10 mouse cellular contexts compared by ENCODE assay signal in the genomic region with DNA sequence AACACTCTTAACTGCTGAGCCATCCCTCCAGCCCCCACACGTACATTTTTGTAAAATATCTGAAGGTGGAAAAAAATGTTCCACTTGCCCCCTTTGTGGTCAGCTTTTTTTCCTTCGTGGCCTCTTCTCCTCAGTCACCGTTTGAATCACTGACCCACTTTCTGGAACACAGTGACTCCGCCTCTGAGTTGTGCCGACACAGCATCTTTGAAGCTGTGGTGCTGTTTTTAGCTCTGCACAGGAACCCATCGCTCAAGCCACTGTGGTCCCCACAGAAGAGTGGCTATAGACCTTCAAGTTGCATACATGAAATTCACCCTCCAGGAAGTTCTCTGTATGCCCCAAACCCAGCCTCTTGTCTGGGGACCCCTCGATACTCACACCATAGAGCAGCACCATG. TPM values are rescaled to one million over a fixed set of nuclear protein-coding genes. Genes with fewer than 3 reads are reported as not detected.
DNase-seq lines count a peak whose midpoint lies in the region; ATAC-seq lines count a peak whose summit lies in the region.
"Had no signal": no experiment of that assay in that cellular context is flagged by ENCODE, and none has a peak within 500 bp of the region (broad histone marks: within the 10 kb centered on the region; RNA-seq: fewer than 3 reads in every experiment).

No protein-coding gene starts in this region.

- intact Hi-C loops in heart, postnatal 14 days (cut with DNase I) = loop anchor here (2.0 to 5.0 kb wide), 2 partner anchors 86 to 256 kb away; no protein-coding TSS in a partner anchor

- DNase-seq in heart, postnatal 14 days = no peak
- DNase-seq in midbrain, embryonic 10.5 days (ENCODE audit: low spot score) = no peak
- DNase-seq in embryo, embryonic 10 days (ENCODE audit: low spot score) = no peak
- DNase-seq in cerebellum, adult 9-10 months = no peak

- H3K9me3 ChIP-seq in heart, embryonic 13.5 days = no peaks in the 10 kb centered on the region
- no peaks in the 10 kb centered on the region for H3K9me3 ChIP-seq in midbrain, embryonic 10.5 days (replicated peaks)
- H3K9me3 ChIP-seq in midbrain, embryonic 13.5 days = no peaks in the 10 kb centered on the region
- H3K9me3 ChIP-seq in embryonic facial prominence, embryonic 15.5 days (replicated peaks) = no peaks in the 10 kb centered on the region
- no peaks in the 10 kb centered on the region for H3K9me3 ChIP-seq in stomach, embryonic 15.5 days

- H3K9ac ChIP-seq in heart, embryonic 13.5 days = peak overlapping the region; percentile 54
- no peak overlapping the region for H3K9ac ChIP-seq in midbrain, embryonic 13.5 days (replicated peaks)
- no peak overlapping the region for H3K9ac ChIP-seq in embryonic facial prominence, embryonic 15.5 days
- H3K9ac ChIP-seq in stomach, embryonic 15.5 days = no peak overlapping the region

- ATAC-seq in heart, embryonic 13.5 days (ENCODE audit: extremely low read depth, insufficient number of reproducible peaks, low FRiP score, low TSS enrichment) = no peak
- no peak for ATAC-seq in midbrain, embryonic 13.5 days
- no peak for ATAC-seq in embryonic facial prominence, embryonic 15.5 days (ENCODE audit: insufficient number of reproducible peaks, low FRiP score, low TSS enrichment, low read depth)
- ATAC-seq in stomach, embryonic 15.5 days (ENCODE audit: insufficient read depth, low FRiP score, low read depth) = no peak

- 0 out of 2 replicates have a peak overlapping the region, but pooled peaks have one; percentile 53 for H3K27ac ChIP-seq in heart, embryonic 13.5 days (replicated peaks)
- H3K27ac ChIP-seq in midbrain, embryonic 10.5 days (replicated peaks) = peak overlapping the region; percentile 66; the same call in 1 of the 2 replicates
- H3K27ac ChIP-seq in midbrain, embryonic 13.5 days = no peak overlapping the region
- H3K27ac ChIP-seq in embryonic facial prominence, embryonic 15.5 days (replicated peaks) = peak overlapping the region; percentile 84
- 0 out of 2 replicates have a peak overlapping the region, but pooled peaks have one; percentile 83 for H3K27ac ChIP-seq in stomach, embryonic 15.5 days

- no peak overlapping the region for H3K4me3 ChIP-seq in heart, embryonic 13.5 days
- H3K4me3 ChIP-seq in midbrain, embryonic 10.5 days = no peak overlapping the region
- no peak overlapping the region for H3K4me3 ChIP-seq in midbrain, embryonic 13.5 days (replicated peaks)
- no peak overlapping the region for H3K4me3 ChIP-seq in embryonic facial prominence, embryonic 15.5 days (replicated peaks)
- H3K4me3 ChIP-seq in stomach, embryonic 15.5 days (replicated peaks) = no peak overlapping the region

- peaks cover 41% of the 10 kb centered on the region for H3K36me3 ChIP-seq in heart, embryonic 13.5 days
- peaks cover 28% of the 10 kb centered on the region for H3K36me3 ChIP-seq in midbrain, embryonic 10.5 days
- peaks cover 46% of the 10 kb centered on the region for H3K36me3 ChIP-seq in midbrain, embryonic 13.5 days
- peaks cover 25% of the 10 kb centered on the region for H3K36me3 ChIP-seq in embryonic facial prominence, embryonic 15.5 days
- 0 out of 2 replicates have a peak, but pooled peaks cover 1% of the 10 kb centered on the region for H3K36me3 ChIP-seq in stomach, embryonic 15.5 days

- no peak overlapping the region for H3K4me2 ChIP-seq in heart, embryonic 13.5 days
- no peak overlapping the region for H3K4me2 ChIP-seq in midbrain, embryonic 13.5 days (replicated peaks)
- H3K4me2 ChIP-seq in embryonic facial prominence, embryonic 15.5 days (replicated peaks) = no peak overlapping the region
- H3K4me2 ChIP-seq in stomach, embryonic 15.5 days = no peak overlapping the region

- no peaks in the 10 kb centered on the region for H3K27me3 ChIP-seq in heart, embryonic 13.5 days (replicated peaks)
- no peaks in the 10 kb centered on the region for H3K27me3 ChIP-seq in midbrain, embryonic 10.5 days (ENCODE audit: low read depth, poor library complexity, severe bottlenecking)
- no peaks in the 10 kb centered on the region for H3K27me3 ChIP-seq in midbrain, embryonic 13.5 days
- no peaks in the 10 kb centered on the region for H3K27me3 ChIP-seq in embryonic facial prominence, embryonic 15.5 days
- no peaks in the 10 kb centered on the region for H3K27me3 ChIP-seq in stomach, embryonic 15.5 days (replicated peaks)

- WGBS in heart, embryonic 13.5 days = 54% methylated on average over 7 of the region's 7 CpGs
- WGBS in midbrain, embryonic 10.5 days = 87% methylated on average over 7 of the region's 7 CpGs
- WGBS in midbrain, embryonic 13.5 days = 78% methylated on average over 7 of the region's 7 CpGs
- WGBS in embryonic facial prominence, embryonic 15.5 days = 68% methylated on average over 7 of the region's 7 CpGs
- 74% methylated on average over 7 of the region's 7 CpGs for WGBS in stomach, embryonic 15.5 days

- peaks cover 22% of the 10 kb centered on the region for H3K4me1 ChIP-seq in heart, embryonic 13.5 days
- H3K4me1 ChIP-seq in midbrain, embryonic 10.5 days = peaks cover 22% of the 10 kb centered on the region
- H3K4me1 ChIP-seq in midbrain, embryonic 13.5 days (replicated peaks) = peaks cover 7% of the 10 kb centered on the region
- H3K4me1 ChIP-seq in embryonic facial prominence, embryonic 15.5 days = peaks cover 21% of the 10 kb centered on the region
- peaks cover 15% of the 10 kb centered on the region for H3K4me1 ChIP-seq in stomach, embryonic 15.5 days

RNA-seq across cellular contexts. Expression of a gene that starts 7.9 kb away (rescaled TPM):
- 2.7 and 3.6 TPM in 2 replicates for polyA plus RNA-seq in heart, embryonic 13.5 days (2015; fragmentation: Nextera tagmentation; extraction: Ambion mirVana)
- 1 to 10 TPM; 2.2 to 4.0 TPM for total RNA-seq in heart, postnatal 14 days (2021)
- polyA plus RNA-seq in midbrain, embryonic 10.5 days (2016; fragmentation: Nextera tagmentation; extraction: Ambion mirVana) = 3.5 and 4.0 TPM in 2 replicates
- polyA plus RNA-seq in midbrain, embryonic 13.5 days (2015; fragmentation: Nextera tagmentation; extraction: Ambion mirVana) = 1.9 and 2.3 TPM in 2 replicates
- polyA plus RNA-seq in embryonic facial prominence, embryonic 15.5 days (2015; fragmentation: Nextera tagmentation; extraction: Ambion mirVana) = 3.8 and 4.7 TPM in 2 replicates
- 6.2 and 6.6 TPM in 2 replicates for polyA plus RNA-seq in stomach, embryonic 15.5 days (2015; fragmentation: Nextera tagmentation; extraction: Ambion mirVana)

RNA-seq across cellular contexts. Expression of a gene that starts 13.5 kb away (rescaled TPM):
- 30.5 and 32.7 TPM in 2 replicates for polyA plus RNA-seq in heart, embryonic 13.5 days (2015; fragmentation: Nextera tagmentation; extraction: Ambion mirVana)
- 10 to 100 TPM; 15.9 to 18.0 TPM for total RNA-seq in heart, postnatal 14 days (2021)
- polyA plus RNA-seq in midbrain, embryonic 10.5 days (2016; fragmentation: Nextera tagmentation; extraction: Ambion mirVana) = 57.6 and 62.3 TPM in 2 replicates
- 52.7 and 56.7 TPM in 2 replicates for polyA plus RNA-seq in midbrain, embryonic 13.5 days (2015; fragmentation: Nextera tagmentation; extraction: Ambion mirVana)
- 42.8 and 47.1 TPM in 2 replicates for polyA plus RNA-seq in embryonic facial prominence, embryonic 15.5 days (2015; fragmentation: Nextera tagmentation; extraction: Ambion mirVana)
- polyA plus RNA-seq in stomach, embryonic 15.5 days (2015; fragmentation: Nextera tagmentation; extraction: Ambion mirVana) = 38.7 and 40.1 TPM in 2 replicates

RNA-seq across cellular contexts. Expression of a gene that starts 14.3 kb away (rescaled TPM):
- polyA plus RNA-seq in heart, embryonic 13.5 days (2015; fragmentation: Nextera tagmentation; extraction: Ambion mirVana) = 48.9 and 51.5 TPM in 2 replicates
- total RNA-seq in heart, postnatal 14 days (2021) = 10 to 100 TPM; 71.6 to 75.1 TPM
- polyA plus RNA-seq in midbrain, embryonic 10.5 days (2016; fragmentation: Nextera tagmentation; extraction: Ambion mirVana) = 62.7 and 71.6 TPM in 2 replicates
- 102 and 108 TPM in 2 replicates for polyA plus RNA-seq in midbrain, embryonic 13.5 days (2015; fragmentation: Nextera tagmentation; extraction: Ambion mirVana)
- 85.3 and 89.4 TPM in 2 replicates for polyA plus RNA-seq in embryonic facial prominence, embryonic 15.5 days (2015; fragmentation: Nextera tagmentation; extraction: Ambion mirVana)
- polyA plus RNA-seq in stomach, embryonic 15.5 days (2015; fragmentation: Nextera tagmentation; extraction: Ambion mirVana) = 56.9 and 57.8 TPM in 2 replicates

RNA-seq across cellular contexts. Expression of a gene that starts 24.9 kb away (rescaled TPM):
- not detected in 2 replicates for polyA plus RNA-seq in heart, embryonic 13.5 days (2015; fragmentation: Nextera tagmentation; extraction: Ambion mirVana)
- not detected for total RNA-seq in heart, postnatal 14 days (2021)
- polyA plus RNA-seq in midbrain, embryonic 10.5 days (2016; fragmentation: Nextera tagmentation; extraction: Ambion mirVana) = 0.20 TPM in 1 of 2 replicates, not detected in the other
- polyA plus RNA-seq in midbrain, embryonic 13.5 days (2015; fragmentation: Nextera tagmentation; extraction: Ambion mirVana) = 0.26 and 0.58 TPM in 2 replicates
- polyA plus RNA-seq in embryonic facial prominence, embryonic 15.5 days (2015; fragmentation: Nextera tagmentation; extraction: Ambion mirVana) = 128 and 230 TPM in 2 replicates
- 0.19 TPM in 1 of 2 replicates, not detected in the other for polyA plus RNA-seq in stomach, embryonic 15.5 days (2015; fragmentation: Nextera tagmentation; extraction: Ambion mirVana)
- total RNA-seq: hematopoietic stem cell, adult 5-6 weeks had no signal
- polyA plus RNA-seq: limb, embryonic 11.5 days had no signal

RNA-seq across cellular contexts. Expression of a gene that starts 27.5 kb away (rescaled TPM):
- 168 TPM in 2 replicates for polyA plus RNA-seq in heart, embryonic 13.5 days (2015; fragmentation: Nextera tagmentation; extraction: Ambion mirVana)
- total RNA-seq in heart, postnatal 14 days (2021) = 100 to 1,000 TPM; 314 to 317 TPM
- 279 and 293 TPM in 2 replicates for polyA plus RNA-seq in midbrain, embryonic 10.5 days (2016; fragmentation: Nextera tagmentation; extraction: Ambion mirVana)
- 238 and 239 TPM in 2 replicates for polyA plus RNA-seq in midbrain, embryonic 13.5 days (2015; fragmentation: Nextera tagmentation; extraction: Ambion mirVana)
- polyA plus RNA-seq in embryonic facial prominence, embryonic 15.5 days (2015; fragmentation: Nextera tagmentation; extraction: Ambion mirVana) = 211 and 225 TPM in 2 replicates
- polyA plus RNA-seq in stomach, embryonic 15.5 days (2015; fragmentation: Nextera tagmentation; extraction: Ambion mirVana) = 239 and 240 TPM in 2 replicates
